Mouse (Mus musculus): ENCODE data around the gene Sept3. TPM values are rescaled to one million over a fixed set of nuclear protein-coding genes. Genes with fewer than 3 reads are reported as not detected.

The Sept3 gene
- polyA plus RNA-seq (2015; fragmentation: Nextera tagmentation; extraction: Ambion mirVana) = 359 and 361 TPM in 2 replicates

DNA sequence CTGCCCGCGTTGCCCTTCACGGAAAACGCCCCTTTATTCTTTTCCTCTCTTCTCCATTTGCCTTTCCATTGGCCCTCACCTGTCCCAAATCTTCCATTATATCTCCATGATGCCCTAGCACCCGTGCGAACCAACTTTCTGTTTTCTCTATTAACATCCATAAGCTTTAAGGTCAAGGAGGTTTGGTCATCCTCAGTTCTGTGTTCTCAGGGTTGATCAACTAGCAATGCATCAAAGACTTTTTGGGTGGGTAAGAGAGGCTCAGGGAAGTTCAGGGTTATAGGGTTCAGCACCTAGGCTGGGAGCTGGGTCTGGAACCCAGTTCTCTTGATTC is at the start of gene Sept3:
Gene Sept3 (plus strand): TSS at position 301 of the 334 bp plus-strand sequence.
- peak within 1 kb of the TSS; percentile 99 for H3K27ac ChIP-seq (replicated peaks)
- H3K4me3 ChIP-seq = peak within 1 kb of the TSS; percentile 86
- peak within 1 kb of the TSS; percentile 97 for H3K9ac ChIP-seq
- H3K4me1 ChIP-seq (replicated peaks) = peaks cover 56% of the 10 kb centered on the region
- ATAC-seq (ENCODE audit: low read depth) = no peak
- 30% methylated on average over 6 of the region's 6 CpGs for WGBS
- H3K4me2 ChIP-seq = peak within 1 kb of the TSS; percentile 85
- H3K9me3 ChIP-seq = no peaks in the 10 kb centered on the region
- peaks cover 15% of the 10 kb centered on the region for H3K36me3 ChIP-seq
- H3K27me3 ChIP-seq = peaks cover 16% of the 10 kb centered on the region

DNA sequence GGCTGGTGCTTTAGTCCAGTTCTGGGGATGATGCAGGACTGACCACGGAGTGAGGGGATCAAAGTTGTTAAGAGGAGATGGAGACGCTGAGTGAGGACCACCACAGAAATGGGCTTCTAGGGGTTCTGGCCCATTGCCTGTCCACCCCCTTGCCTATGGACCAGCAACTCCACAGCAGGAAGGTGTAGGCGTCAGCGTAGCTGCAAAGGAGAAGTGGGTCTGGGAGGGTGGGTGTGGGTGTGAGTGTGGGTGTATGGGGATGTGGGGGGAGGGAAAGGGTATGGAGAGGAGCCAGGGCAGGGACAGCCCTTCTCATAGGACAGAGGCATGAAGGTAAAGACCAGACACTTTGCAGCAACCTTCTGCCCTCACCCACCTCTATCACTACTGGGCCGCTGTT is 48.9 kb upstream of the Sept3 start:
- Histone ChIP-seq H3K27me3 (peaks cover 31% of the 10 kb centered on the region), H3K9ac (no peak overlapping the region), H3K36me3 (no peaks in the 10 kb centered on the region), H3K9me3 (no peaks in the 10 kb centered on the region), H3K4me2 (no peak overlapping the region), H3K27ac (replicated peaks) (no peak overlapping the region), H3K4me3 (no peak overlapping the region), H3K4me1 (replicated peaks) (peaks cover 18% of the 10 kb centered on the region)
- ATAC-seq (ENCODE audit: low read depth) = no peak
- 95% methylated on average over 5 of the region's 5 CpGs for WGBS

DNA sequence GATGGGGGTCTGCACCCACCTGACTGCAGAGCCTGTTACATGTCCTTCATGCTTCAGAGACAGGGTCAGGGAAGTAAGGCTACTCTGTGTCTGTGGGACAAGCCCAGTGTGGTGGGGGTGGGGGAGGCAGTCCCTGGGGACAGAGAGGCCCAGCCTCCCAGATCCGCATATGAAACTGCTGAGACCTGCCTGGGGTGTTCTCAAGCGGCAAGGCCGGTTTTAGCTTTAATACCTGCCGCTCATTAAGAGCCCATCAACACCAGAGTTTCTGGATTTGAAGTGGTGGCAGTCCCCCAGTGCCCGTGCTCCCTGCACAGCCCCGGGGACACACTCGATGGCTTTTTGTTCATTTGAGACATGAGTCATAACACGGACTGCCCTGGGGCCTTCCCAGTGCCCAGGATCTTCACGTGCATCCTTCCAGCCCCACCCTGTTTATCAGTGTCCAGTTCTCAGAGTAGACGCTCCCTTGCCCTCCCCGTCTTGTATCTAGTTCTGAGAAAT is 45.1 kb upstream of the Sept3 start:
- Histone ChIP-seq H3K4me3 (no peak overlapping the region), H3K4me2 (no peak overlapping the region), H3K9me3 (no peaks in the 10 kb centered on the region), H3K4me1 (replicated peaks) (peaks cover 1% of the 10 kb centered on the region), H3K27me3 (peaks cover 11% of the 10 kb centered on the region), H3K27ac (replicated peaks) (no peak overlapping the region), H3K36me3 (no peaks in the 10 kb centered on the region), H3K9ac (no peak overlapping the region)
- no peak for ATAC-seq (ENCODE audit: low read depth)
- 49% methylated on average over 11 of the region's 11 CpGs for WGBS

DNA sequence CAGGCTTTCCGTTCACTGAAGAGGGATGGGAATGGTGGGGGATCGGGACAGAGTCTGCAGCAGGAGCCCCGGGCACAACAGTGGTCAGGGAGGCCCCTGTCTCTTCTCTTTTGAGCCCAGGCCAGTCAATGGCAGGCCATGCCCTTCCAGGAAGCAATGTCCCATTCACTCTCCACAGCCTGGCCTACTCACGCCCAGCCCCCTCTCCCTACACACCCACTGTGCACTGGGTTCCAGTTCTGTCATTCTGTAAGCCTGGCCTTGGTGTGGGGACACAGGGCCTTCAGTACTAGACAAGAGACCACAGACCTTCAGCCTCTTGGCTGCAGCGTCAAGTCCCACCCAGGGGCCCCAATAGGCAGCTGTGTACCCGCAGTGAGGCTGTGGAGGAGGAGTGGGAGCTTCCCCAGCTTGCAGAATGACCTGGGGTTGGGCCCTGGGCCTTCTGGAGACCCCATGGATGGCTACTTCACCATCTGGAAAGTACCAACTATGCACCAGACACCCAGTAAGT is 44.5 kb upstream of the Sept3 start:
- Histone ChIP-seq H3K4me2 (no peak overlapping the region), H3K4me3 (no peak overlapping the region)
- WGBS = 60% methylated on average over 6 of the region's 6 CpGs

DNA sequence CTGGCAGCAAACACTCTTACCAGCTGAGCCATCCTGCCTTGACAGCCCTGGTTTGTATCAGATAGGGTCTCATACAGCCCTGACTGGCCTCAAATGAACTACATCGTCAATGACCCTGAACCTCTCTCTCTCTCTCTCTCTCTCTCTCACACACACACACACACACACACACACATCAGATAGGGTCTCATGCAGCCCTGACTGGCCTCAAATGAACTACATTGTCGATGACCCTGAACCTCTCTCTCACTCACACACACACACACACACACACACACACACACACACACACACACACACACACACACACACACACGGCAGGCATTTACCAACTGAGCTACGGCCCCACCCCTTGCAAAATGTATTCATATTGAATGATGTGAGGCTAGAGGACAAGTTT is 43.6 kb upstream of the Sept3 start:
- H3K27me3 ChIP-seq = no peaks in the 10 kb centered on the region; the same call in 1 of the 2 replicates
- H3K4me3 ChIP-seq = no peak overlapping the region
- no peaks in the 10 kb centered on the region for H3K4me1 ChIP-seq (replicated peaks)
- no peak overlapping the region for H3K27ac ChIP-seq (replicated peaks)
- no peaks in the 10 kb centered on the region for H3K9me3 ChIP-seq
- WGBS = 84% methylated on average over 4 of the region's 4 CpGs
- H3K9ac ChIP-seq = no peak overlapping the region
- H3K36me3 ChIP-seq = no peaks in the 10 kb centered on the region
- H3K4me2 ChIP-seq = no peak overlapping the region
- no peak for ATAC-seq (ENCODE audit: low read depth)

More for the DNA sequence above, 44.5 kb upstream of the Sept3 start:
- no peak overlapping the region for H3K27ac ChIP-seq (replicated peaks)
- no peaks in the 10 kb centered on the region for H3K36me3 ChIP-seq
- H3K4me1 ChIP-seq (replicated peaks) = no peaks in the 10 kb centered on the region
- no peak overlapping the region for H3K9ac ChIP-seq
- ATAC-seq (ENCODE audit: low read depth) = no peak
- peaks cover 5% of the 10 kb centered on the region; the same call in 1 of the 2 replicates for H3K27me3 ChIP-seq
- H3K9me3 ChIP-seq = no peaks in the 10 kb centered on the region

DNA sequence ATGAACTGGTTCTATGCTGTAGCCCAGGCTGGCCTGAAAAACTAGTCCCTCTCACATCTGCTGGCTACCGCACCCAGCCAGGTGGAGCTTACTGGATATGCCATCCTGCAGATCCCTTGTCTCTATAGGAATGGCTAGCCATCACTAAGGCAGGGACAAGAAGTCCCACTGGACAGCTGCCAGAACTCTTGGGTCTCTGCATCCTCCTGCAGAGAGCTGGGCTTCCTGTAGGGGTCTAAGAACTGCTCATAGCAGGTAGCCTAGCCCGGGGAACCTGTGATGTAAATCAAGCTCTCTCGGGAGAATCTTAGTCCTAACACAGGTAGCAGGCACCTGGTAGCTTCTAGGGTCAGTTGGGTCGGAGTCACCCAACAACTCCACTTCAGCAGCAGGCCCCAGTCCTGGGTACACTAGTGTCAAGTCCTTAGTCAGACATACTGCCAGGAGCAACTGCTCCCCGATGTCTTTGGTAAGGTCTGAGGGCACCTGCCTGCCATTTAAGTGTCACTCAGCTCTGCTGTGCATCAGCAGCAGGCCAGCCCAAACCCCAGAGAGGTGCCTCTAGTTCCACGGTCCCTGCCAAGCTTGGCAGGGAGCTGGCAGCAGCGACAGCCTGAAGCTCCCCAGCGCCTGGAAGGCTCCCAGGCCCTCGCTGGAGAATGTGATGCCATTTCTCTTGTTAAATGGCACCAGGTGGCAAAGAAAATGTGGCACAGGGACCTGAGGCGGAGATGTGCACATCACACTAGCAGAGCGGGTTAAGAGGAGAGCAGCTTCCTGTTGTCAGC is 42.9 kb upstream of the Sept3 start:
- no peaks in the 10 kb centered on the region for H3K4me1 ChIP-seq (replicated peaks)
- H3K9ac ChIP-seq = no peak overlapping the region
- 65% methylated on average over 11 of the region's 11 CpGs for WGBS

DNA sequence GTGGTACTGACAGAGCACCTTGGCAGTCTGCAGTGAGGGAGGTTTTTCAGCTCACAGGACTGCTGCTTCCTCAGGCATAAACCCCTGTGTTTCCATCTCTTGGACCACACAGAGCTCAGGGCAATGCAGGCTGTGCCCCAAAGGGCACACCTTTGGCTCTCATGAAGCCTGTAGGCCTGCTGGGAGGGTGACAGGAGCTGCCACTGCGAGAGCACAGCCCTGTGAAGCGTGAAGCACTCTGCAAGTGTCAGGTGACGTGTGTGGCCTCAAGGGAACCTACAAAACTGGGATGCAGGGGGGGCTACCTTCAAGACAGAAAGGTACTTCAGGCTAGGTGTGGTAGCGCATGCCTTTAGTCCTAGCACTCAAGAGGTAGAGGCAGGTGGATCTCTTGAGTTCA is 42.0 kb upstream of the Sept3 start:
- H3K4me1 ChIP-seq (replicated peaks) = no peaks in the 10 kb centered on the region
- H3K4me3 ChIP-seq = no peak overlapping the region
- H3K9me3 ChIP-seq = no peaks in the 10 kb centered on the region
- H3K27ac ChIP-seq (replicated peaks) = no peak overlapping the region
- H3K4me2 ChIP-seq = no peak overlapping the region
- no peaks in the 10 kb centered on the region for H3K36me3 ChIP-seq
- ATAC-seq (ENCODE audit: low read depth) = no peak
- no peak overlapping the region for H3K9ac ChIP-seq
- 77% methylated on average over 4 of the region's 4 CpGs for WGBS
- H3K27me3 ChIP-seq = no peaks in the 10 kb centered on the region

More for the DNA sequence above, 42.9 kb upstream of the Sept3 start:
- ATAC-seq (ENCODE audit: low read depth) = no peak
- Histone ChIP-seq H3K9me3 (no peaks in the 10 kb centered on the region), H3K36me3 (no peaks in the 10 kb centered on the region), H3K4me2 (no peak overlapping the region), H3K27me3 (no peaks in the 10 kb centered on the region), H3K27ac (replicated peaks) (no peak overlapping the region), H3K4me3 (no peak overlapping the region)

DNA sequence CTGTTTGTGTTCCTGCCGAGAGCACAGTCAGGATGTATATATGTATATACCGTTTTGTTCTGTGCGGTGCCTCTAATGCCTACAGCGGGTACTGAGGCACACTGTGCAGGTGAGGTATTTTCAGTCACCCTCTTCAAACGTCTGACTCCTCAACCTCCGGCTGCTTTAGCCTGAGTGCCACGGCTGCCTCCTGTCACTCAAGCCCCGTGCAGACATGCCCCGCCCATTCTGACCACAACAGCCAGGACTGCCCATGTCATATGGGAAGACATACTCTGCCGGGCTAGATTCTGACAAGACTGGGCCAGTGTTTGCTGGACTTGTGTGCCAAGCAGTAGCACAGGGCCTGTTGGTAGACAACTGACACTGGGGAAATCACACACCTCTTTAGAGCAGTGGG is 39.0 kb upstream of the Sept3 start:
- Histone ChIP-seq H3K9me3 (no peaks in the 10 kb centered on the region), H3K4me2 (no peak overlapping the region), H3K27me3 (no peaks in the 10 kb centered on the region), H3K36me3 (no peaks in the 10 kb centered on the region), H3K9ac (no peak overlapping the region), H3K4me1 (replicated peaks) (no peaks in the 10 kb centered on the region), H3K27ac (replicated peaks) (no peak overlapping the region), H3K4me3 (no peak overlapping the region)
- 86% methylated on average over 10 of the region's 10 CpGs for WGBS
- ATAC-seq (ENCODE audit: low read depth) = no peak

DNA sequence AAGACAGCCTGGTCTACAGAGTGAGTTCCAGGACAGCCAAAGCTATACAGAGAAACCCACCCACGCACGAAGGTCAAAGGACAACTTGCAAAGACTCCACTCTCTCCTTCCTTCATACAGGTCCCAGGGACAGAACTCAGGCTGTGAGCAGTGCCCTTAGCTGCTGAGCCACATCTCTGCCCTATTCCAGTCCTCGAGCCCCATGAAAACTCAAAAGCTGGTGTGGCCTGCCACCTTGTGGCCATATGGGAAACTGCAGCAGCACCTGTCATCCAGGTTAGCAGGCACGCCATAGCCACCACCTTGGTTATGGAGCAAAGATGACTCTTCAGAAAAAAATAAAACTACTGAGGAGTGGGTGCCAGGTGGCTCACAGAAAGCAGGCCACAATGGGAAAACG is 38.1 kb upstream of the Sept3 start:
- no peak overlapping the region for H3K4me3 ChIP-seq
- ATAC-seq (ENCODE audit: low read depth) = peak; percentile 85
- no peak overlapping the region for H3K9ac ChIP-seq
- no peaks in the 10 kb centered on the region for H3K36me3 ChIP-seq
- H3K4me1 ChIP-seq (replicated peaks) = no peaks in the 10 kb centered on the region
- no peak overlapping the region for H3K4me2 ChIP-seq
- no peaks in the 10 kb centered on the region for H3K9me3 ChIP-seq
- 22% methylated on average over 5 of the region's 5 CpGs for WGBS
- no peaks in the 10 kb centered on the region for H3K27me3 ChIP-seq
- H3K27ac ChIP-seq (replicated peaks) = no peak overlapping the region

DNA sequence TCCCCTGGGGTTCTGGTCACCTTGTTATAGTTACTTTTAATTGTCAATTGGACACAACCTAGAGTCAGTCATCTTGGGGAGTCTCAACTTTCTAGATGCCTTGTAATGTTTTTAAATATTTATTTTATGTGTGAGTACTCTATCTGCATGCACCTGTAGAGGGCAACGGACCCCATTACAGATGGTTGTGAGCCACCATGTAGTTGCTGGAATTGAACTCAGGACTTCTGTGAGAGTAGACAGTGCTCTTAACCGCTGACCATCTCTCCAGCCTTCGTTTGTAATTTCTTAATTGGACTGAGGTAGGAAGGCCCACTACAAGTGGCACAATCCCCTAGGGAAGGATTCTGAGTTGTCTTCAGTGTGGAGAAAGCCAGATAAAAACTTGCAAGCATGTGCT is 31.4 kb upstream of the Sept3 start:
- no peaks in the 10 kb centered on the region for H3K36me3 ChIP-seq
- H3K27me3 ChIP-seq = no peaks in the 10 kb centered on the region
- ATAC-seq (ENCODE audit: low read depth) = no peak
- WGBS = 73% methylated on average over 3 of the region's 3 CpGs
- peak overlapping the region; percentile 75 for H3K4me3 ChIP-seq
- H3K9ac ChIP-seq = 0 out of 2 replicates have a peak overlapping the region, but pooled peaks have one; percentile 65
- peak overlapping the region; percentile 69 for H3K4me2 ChIP-seq
- H3K9me3 ChIP-seq = no peaks in the 10 kb centered on the region
- H3K27ac ChIP-seq (replicated peaks) = no peak overlapping the region
- H3K4me1 ChIP-seq (replicated peaks) = peaks cover 8% of the 10 kb centered on the region

DNA sequence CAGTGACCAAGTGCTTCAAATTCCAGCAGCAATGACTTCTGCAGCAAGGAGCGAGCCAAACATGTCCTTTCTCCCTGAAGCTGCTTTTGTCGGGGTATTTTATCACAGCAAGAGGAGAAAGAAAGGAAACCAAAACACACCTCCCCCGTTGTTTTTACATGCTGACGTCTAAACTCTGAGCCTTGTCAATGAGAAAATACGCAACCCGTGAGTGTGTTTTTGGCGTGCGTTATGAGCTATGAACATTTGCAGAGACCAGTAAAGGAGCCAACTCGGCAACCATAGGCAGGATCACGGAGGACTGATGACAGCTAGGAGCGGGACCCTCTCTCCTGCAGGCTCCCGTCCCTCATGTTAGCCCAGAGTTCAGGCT is 31.0 kb upstream of the Sept3 start:
- Histone ChIP-seq H3K27ac (replicated peaks) (no peak overlapping the region), H3K9ac (peak overlapping the region; percentile 65), H3K36me3 (no peaks in the 10 kb centered on the region), H3K4me2 (peak overlapping the region; percentile 69), H3K27me3 (no peaks in the 10 kb centered on the region), H3K4me3 (peak overlapping the region; percentile 75), H3K4me1 (replicated peaks) (peaks cover 8% of the 10 kb centered on the region), H3K9me3 (no peaks in the 10 kb centered on the region)
- WGBS = 7% methylated on average over 12 of the region's 12 CpGs
- ATAC-seq (ENCODE audit: low read depth) = no peak; the same call in 1 of the 2 replicates

DNA sequence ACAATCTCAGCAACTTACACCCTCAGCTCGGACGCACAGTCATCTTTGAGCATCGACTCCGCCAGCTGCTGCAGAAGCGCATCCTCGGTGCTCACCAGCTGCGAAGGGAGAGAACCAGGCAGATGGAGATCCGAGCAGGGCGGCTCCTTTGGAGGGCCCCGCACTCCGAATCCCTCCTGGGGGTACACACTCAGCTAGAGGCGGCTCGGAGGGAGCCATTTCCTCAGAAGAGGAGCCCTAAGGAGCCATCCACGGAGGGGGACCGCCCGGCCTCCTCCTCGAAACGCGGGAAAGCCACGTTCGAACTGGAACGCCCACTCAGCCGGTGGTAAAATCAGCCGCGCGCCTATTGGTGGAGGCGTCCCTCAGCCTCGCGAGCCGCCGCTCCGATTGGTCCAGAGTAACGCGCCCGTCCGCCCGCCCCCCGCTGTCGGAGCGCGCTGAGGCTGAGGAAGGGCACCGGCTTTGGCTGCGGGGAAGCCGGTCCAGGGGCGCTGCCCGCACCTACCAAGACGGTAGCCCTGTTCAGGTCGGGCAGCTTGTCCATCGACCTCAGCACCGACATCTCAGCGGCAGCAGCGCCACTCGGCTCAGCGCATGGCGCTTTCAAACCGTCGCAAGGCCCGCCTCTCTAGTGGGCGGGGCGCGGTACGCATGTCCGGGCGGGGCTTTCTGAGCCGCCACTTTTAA is 30.4 kb upstream of the Sept3 start, which contains the start of gene Cenpm:
Gene Cenpm (minus strand): TSS at position 634 of the 690 bp plus-strand sequence.
- under 1% methylated on average over 65 of the region's 65 CpGs for WGBS
- H3K27ac ChIP-seq (replicated peaks) = peak within 1 kb of the TSS; percentile 61; the same call in 1 of the 2 replicates

More for the DNA sequence above, 30.4 kb upstream of the Sept3 start, which contains the start of gene Cenpm:
- H3K9ac ChIP-seq = peak within 1 kb of the TSS; percentile 65
- H3K4me3 ChIP-seq = peak within 1 kb of the TSS; percentile 75
- H3K9me3 ChIP-seq = no peaks in the 10 kb centered on the region
- H3K4me2 ChIP-seq = peak within 1 kb of the TSS; percentile 69
- peak; percentile 98 for ATAC-seq (ENCODE audit: low read depth)
- H3K4me1 ChIP-seq (replicated peaks) = peaks cover 8% of the 10 kb centered on the region
- no peaks in the 10 kb centered on the region for H3K27me3 ChIP-seq
- no peaks in the 10 kb centered on the region for H3K36me3 ChIP-seq
